Mouse (Mus musculus) ovary, postnatal 14 days (tissue): ENCODE measurements around the gene Map3k6.
A peak's percentile ranks its signal among the peaks of the same experiment; 100 is the strongest.

Experiments used
- DNase-seq: peaks from one replicate; pipeline ENCODE4 v3.0.0; 2022; ENCODE audit warnings: low spot score

Gene Map3k6

DNA sequence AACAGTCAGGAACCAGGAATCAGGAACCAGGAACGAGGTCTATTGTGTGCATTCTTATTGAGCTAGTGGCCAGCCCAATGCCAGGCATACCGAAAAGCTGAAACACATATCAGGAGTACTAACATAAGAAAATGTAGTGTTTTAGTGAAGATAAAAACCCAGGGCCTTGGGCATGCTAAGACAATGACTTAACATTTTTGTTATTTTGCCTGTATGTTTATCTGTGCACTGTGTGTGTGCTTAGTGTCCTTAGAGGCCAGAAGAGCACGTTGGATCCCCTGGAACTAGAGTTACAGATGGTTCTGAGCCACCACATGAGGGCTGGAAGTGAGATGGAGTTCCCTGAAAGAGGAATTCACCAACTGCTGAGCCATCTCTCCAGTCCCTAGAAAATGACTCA, 44.7 kb downstream of the Map3k6 start:
- no peak for DNase-seq

DNA sequence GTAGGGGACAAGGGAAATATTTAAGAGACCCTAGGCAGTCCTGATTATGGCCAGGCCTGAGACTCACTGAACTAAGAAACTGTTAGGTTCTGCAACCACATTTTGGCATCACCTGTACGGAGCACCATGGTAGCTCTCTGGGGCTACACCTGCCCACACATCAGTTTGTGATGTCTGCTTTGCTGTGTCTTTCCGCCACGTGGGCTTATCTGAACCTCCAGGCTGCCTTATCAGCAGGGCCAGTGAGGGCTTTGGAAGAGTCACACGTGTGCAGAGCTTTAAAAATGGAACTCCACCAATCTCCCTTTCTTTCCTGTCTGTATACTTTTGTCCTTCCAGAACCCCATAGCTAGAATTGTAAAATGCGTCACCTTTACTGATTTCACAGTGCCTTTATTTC, 45.3 kb downstream of the Map3k6 start:
- DNase-seq: no peak

DNA sequence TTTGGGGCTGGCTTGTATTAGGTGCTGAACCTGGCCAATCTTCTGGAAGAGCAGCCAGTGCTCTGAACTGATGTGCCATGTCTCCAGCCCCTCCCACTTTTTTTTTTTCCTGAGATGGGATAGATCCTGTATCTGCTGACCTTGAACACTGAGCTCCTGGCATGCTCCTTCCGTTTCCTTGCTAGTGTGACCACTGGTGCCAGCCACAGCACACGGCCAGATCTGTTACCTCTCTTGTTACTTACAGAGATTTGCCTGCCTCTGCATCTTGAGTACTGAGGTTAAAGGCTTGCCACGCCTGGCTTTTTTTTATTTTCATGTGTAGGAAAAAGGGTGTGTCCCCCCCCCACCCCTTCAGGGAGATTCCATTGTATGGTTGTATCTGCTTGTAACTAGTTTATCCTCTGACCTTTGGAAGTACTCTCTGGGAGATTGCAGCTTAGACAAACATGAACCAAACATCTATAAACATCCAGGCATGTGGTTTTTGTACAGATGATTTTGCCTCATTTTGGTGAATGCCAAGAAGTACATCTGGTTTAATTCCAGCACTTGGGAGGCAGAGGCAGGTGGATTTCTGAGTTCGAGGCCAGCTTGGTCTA, 46.0 kb downstream of the Map3k6 start:
- no peak for DNase-seq

- DNase-seq: no peak
Measured at GRCm38 (mm10) chr4:133291255-133291654, 50.6 kb downstream of the Map3k6 start.

DNA sequence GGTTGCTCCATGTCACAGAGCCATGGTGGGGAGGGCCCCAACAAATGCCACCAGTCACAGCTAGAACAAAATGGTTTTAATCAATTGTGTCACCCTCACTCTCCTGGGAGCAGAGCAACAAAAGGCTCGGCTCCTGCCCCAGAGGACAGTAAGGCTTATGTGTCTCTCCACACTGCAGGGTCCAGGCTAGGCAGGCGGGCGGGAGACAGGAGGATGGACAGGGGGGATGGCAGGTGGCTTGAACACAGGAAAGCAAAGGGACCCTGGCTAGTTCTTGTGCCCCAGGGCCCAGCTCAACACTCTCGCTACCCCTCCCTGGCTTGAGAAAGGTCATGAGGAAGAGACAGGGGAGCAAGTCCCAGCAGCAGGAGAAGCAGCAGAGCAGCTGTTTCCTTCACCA, 51.8 kb downstream of the Map3k6 start:
- no peak for DNase-seq

DNA sequence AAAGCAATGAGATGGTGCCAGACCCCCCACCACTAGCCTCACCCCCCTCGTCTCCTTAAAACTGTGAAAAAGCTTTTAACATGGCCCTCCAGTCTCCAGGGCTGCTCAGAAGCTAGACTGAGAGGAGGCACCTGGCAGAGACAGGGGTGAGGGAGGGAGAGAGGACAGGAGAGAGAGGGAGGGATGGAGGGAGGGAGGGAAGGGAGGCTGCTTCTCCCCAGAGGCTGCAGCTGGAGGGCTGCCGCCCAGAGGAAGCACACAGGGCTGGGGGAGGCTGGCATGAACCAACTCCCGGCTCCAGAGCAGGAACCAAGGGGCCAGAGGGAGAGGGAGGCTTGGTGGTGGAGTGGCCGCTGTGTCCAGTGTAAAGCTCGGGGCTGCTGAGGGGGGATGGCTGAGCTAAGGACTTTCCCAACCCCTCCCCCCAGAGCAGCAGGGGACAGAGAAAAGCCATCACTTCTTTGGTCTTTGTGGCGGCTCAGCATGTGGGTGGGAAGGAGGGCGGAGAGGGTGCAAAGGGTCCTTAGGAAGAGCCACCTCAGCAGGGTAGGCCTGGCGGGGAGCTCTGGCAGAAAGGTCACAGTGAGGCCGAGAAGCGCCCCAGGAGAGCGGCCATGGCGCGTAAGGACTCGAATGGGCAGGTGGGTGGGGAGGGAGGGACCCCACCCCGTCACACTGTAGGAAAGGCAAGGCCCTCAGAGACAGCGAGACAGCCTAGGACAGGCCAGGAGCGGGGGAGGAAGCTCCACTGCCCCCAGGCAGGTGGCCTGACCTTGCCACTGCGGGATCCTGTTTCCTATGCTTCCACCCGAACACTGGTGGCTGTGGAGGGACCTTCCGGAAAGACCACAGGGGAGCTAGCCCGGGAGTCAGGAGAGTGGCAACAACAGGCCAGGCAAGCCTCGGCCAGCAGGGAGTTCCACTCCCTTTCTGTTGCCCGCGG, 52.6 kb downstream of the Map3k6 start:
- DNase-seq: no peak

DNA sequence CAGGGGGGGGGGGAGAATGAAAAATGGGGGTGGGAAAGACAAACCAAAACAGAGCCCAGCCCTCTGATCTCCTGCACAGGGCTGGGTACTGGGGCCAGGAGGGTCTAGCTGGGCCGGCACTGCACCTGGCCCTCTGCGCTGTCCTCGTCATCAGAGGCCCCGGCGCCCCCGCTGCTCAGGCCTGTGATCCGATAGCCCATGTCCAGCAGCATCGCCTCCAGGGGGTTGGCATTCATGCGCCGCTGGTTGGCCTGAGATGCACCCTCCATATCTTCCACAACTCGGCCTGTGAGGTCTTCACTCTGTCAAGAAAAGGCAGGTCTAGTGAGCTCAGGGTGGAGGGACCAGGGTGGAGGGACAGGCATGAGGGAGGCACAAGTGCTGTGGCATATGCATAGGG, 53.5 kb downstream of the Map3k6 start:
- DNase-seq: no peak

- DNase-seq: no peak
Measured at GRCm38 (mm10) chr4:133297360-133297759, 56.7 kb downstream of the Map3k6 start.

- peak; percentile 88 for DNase-seq
Measured at GRCm38 (mm10) chr4:133297801-133298238, 57.2 kb downstream of the Map3k6 start.

DNA sequence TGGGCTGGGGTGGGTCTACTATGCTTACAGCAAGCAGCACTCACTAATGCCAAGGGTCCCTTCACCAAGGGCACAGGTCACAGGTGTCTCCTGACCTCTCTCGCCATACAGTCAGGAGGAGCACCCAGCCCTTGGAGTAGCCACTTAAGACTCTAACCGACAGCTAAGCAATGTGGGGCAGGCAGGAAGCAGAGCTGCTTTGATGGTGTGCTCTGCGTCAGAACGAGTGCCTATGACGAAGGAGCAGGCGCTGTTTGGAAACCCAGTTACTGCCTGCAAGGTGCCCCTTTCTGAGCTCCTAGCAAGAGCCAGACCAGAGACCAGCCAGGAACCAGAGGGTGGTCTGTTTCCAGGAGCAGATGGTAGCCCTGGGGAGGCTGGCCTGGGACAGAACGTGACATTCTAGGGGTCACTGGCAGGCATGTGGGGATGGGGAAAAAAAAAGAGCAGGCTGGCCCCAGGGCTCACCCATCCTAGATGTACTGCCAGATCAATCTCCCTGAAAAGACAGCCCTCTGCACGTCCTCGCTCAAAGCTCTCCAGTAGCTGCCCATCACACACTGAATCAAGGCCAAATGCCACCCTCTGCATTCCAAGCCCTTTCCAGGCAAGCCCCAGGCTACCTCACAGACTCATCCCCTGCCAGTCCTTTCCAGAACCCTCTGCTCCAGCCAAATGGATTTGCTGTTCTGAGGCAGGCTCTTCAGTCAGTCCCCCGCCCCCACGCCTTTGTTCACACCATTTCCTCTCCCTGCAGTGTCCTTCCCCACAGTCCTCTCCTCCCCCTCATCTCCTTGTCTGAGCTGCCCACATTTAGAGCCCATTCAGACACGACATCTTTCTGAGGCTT, 58.1 kb downstream of the Map3k6 start:
- DNase-seq: no peak

DNA sequence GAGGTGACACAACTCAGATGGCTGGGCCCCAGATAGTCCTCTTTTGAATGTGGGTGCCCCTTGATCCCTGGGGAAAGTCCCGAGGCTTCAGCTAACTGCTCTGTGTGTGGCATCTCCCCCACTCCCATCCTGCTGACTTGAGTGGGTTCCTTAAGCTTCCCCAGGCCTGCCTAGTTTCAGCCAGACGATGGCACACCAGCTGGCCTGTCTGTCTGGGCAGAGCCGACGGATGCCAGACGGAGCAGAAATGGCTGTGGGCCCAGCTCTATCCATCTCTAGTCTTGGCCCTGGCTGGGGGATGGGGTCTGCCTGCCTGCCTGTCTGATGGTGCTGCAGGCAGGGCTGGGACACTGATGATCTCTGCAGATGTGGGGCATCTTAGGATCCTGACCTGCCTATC, 59.1 kb downstream of the Map3k6 start:
- DNase-seq: no peak

GRCm38 (mm10) chr4:133300421-133300820, 59.8 kb downstream of the Map3k6 start:
- no peak for DNase-seq

- peak; percentile 63 for DNase-seq
Measured at GRCm38 (mm10) chr4:133301802-133302201, 61.2 kb downstream of the Map3k6 start.
